ENCODE assay signal across 8 mouse cellular contexts in the genomic region with DNA sequence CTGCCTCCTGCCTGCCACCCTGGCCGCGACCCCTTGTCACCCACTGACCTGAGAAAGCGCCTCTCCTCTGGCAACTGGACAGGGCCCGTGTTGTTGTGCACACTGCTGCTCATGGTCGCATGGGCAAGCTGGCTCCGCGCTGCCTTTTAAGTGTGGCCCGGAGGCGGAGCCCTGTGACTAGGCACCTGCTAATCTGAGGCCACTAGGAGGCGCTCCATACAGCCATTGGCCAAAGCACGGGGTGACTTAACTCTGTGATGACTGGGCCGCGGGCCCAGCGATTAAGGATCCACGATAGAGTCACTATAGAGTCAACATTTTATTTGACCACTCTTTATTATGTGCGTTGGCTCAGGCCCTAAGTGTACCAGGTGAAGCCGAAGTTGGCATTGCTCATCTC. TPM values are rescaled to one million over a fixed set of nuclear protein-coding genes. Genes with fewer than 3 reads are reported as not detected.
DNase-seq lines count a peak whose midpoint lies in the region; ATAC-seq and TF ChIP-seq lines count a peak whose summit lies in the region.

No protein-coding gene starts in this region.

- no peak for ATAC-seq in midbrain, embryonic 16.5 days
- ATAC-seq in limb, embryonic 11.5 days (ENCODE audit: insufficient number of reproducible peaks, low FRiP score, low TSS enrichment, low read depth) = no peak
- ATAC-seq in midbrain, postnatal 0 days (ENCODE audit: low FRiP score) = peak; percentile 39; the same call in 1 of the 2 replicates
- no peak for ATAC-seq in activated CD4-positive, CD25-positive, alpha-beta regulatory T cell, adult 4 months

- peaks cover 43% of the 10 kb centered on the region for H3K27me3 ChIP-seq in midbrain, embryonic 10.5 days (ENCODE audit: low read depth, poor library complexity, severe bottlenecking)
- H3K27me3 ChIP-seq in midbrain, embryonic 16.5 days (ENCODE audit: control insufficient read depth, insufficient read depth, low read depth, low read length) = peaks cover 16% of the 10 kb centered on the region
- H3K27me3 ChIP-seq in limb, embryonic 11.5 days (ENCODE audit: control insufficient read depth, insufficient read depth, low read length) = peaks cover 20% of the 10 kb centered on the region
- H3K27me3 ChIP-seq in midbrain, postnatal 0 days (ENCODE audit: insufficient read depth, low read length) = peaks cover 14% of the 10 kb centered on the region

- WGBS in midbrain, embryonic 10.5 days = 26% methylated on average over 17 of the region's 17 CpGs
- 27% methylated on average over 17 of the region's 17 CpGs for WGBS in midbrain, embryonic 16.5 days
- WGBS in limb, embryonic 11.5 days = 46% methylated on average over 17 of the region's 17 CpGs
- WGBS in midbrain, postnatal 0 days = 25% methylated on average over 17 of the region's 17 CpGs

- no peak overlapping the region for H3K4me2 ChIP-seq in midbrain, embryonic 16.5 days (ENCODE audit: low read length)
- no peak overlapping the region for H3K4me2 ChIP-seq in limb, embryonic 11.5 days (ENCODE audit: low read depth, severe bottlenecking)
- H3K4me2 ChIP-seq in midbrain, postnatal 0 days (ENCODE audit: low read depth, low read length, poor library complexity, severe bottlenecking) = no peak overlapping the region

- H3K9me3 ChIP-seq in midbrain, embryonic 10.5 days (replicated peaks) = no peaks in the 10 kb centered on the region
- H3K9me3 ChIP-seq in midbrain, embryonic 16.5 days (replicated peaks; ENCODE audit: control insufficient read depth, low read length, poor library complexity, severe bottlenecking) = no peaks in the 10 kb centered on the region
- no peaks in the 10 kb centered on the region for H3K9me3 ChIP-seq in limb, embryonic 11.5 days (ENCODE audit: control insufficient read depth, low read length)
- no peaks in the 10 kb centered on the region for H3K9me3 ChIP-seq in midbrain, postnatal 0 days (ENCODE audit: low read length)

- peak; percentile 72 for TF ChIP-seq CTCF in midbrain, postnatal 0 days (IDR thresholded peaks at IDR 0.05)

- no peak overlapping the region for H3K27ac ChIP-seq in midbrain, embryonic 10.5 days (replicated peaks)
- no peak overlapping the region for H3K27ac ChIP-seq in midbrain, embryonic 16.5 days (ENCODE audit: low read length)
- no peak overlapping the region for H3K27ac ChIP-seq in limb, embryonic 11.5 days (replicated peaks; ENCODE audit: low read depth, low read length)
- no peak overlapping the region for H3K27ac ChIP-seq in midbrain, postnatal 0 days (ENCODE audit: low read depth, low read length)

- no peak overlapping the region for H3K4me3 ChIP-seq in midbrain, embryonic 10.5 days
- no peak overlapping the region for H3K4me3 ChIP-seq in midbrain, embryonic 16.5 days (ENCODE audit: low read depth, low read length)
- H3K4me3 ChIP-seq in limb, embryonic 11.5 days (ENCODE audit: low read depth, low read length) = no peak overlapping the region
- no peak overlapping the region for H3K4me3 ChIP-seq in midbrain, postnatal 0 days (ENCODE audit: low read depth, low read length)

- peak; percentile 74 for DNase-seq in midbrain, embryonic 10.5 days (ENCODE audit: low spot score)
- DNase-seq in R1 (ENCODE audit: low read depth, low spot score) = peak; percentile 92
- peak; percentile 42 for DNase-seq in cerebellum, adult 8-10 months
- DNase-seq in forelimb bud, embryonic 11.5 days (ENCODE audit: low read depth, low spot score) = peak; percentile 62
- peak; percentile 72 for DNase-seq in limb, embryonic 11.5 days (ENCODE audit: low spot score)
- DNase-seq in midbrain, postnatal 0 days (ENCODE audit: low spot score) = peak; percentile 77

- H3K4me1 ChIP-seq in midbrain, embryonic 10.5 days = peaks cover 85% of the 10 kb centered on the region
- H3K4me1 ChIP-seq in midbrain, embryonic 16.5 days (ENCODE audit: control insufficient read depth, insufficient read depth, low read length) = peaks cover 11% of the 10 kb centered on the region
- H3K4me1 ChIP-seq in limb, embryonic 11.5 days (ENCODE audit: control insufficient read depth, insufficient read depth, low read length) = no peaks in the 10 kb centered on the region
- 0 out of 2 replicates have a peak, but pooled peaks cover 2% of the 10 kb centered on the region for H3K4me1 ChIP-seq in midbrain, postnatal 0 days (ENCODE audit: insufficient read depth, low read length)

- no peak overlapping the region for H3K9ac ChIP-seq in midbrain, embryonic 16.5 days (ENCODE audit: low read depth, low read length)
- no peak overlapping the region for H3K9ac ChIP-seq in limb, embryonic 11.5 days (ENCODE audit: low read length)
- no peak overlapping the region for H3K9ac ChIP-seq in midbrain, postnatal 0 days (replicated peaks; ENCODE audit: low read length, poor library complexity, severe bottlenecking)

- H3K36me3 ChIP-seq in midbrain, embryonic 10.5 days = peaks cover 66% of the 10 kb centered on the region
- peaks cover 8% of the 10 kb centered on the region for H3K36me3 ChIP-seq in midbrain, embryonic 16.5 days (ENCODE audit: control insufficient read depth, insufficient read depth, low read length)
- peaks cover 6% of the 10 kb centered on the region for H3K36me3 ChIP-seq in limb, embryonic 11.5 days (ENCODE audit: control insufficient read depth, insufficient read depth, low read length)
- 0 out of 2 replicates have a peak, but pooled peaks cover 2% of the 10 kb centered on the region for H3K36me3 ChIP-seq in midbrain, postnatal 0 days (ENCODE audit: insufficient read depth, low read length)

RNA-seq across cellular contexts. Expression of a gene that starts 6.4 kb away (rescaled TPM):
- 0.47 TPM in 2 replicates for polyA plus RNA-seq in midbrain, embryonic 10.5 days (2016; fragmentation: Nextera tagmentation; extraction: Ambion mirVana)
- polyA plus RNA-seq in midbrain, embryonic 16.5 days (2015; fragmentation: Nextera tagmentation; extraction: Ambion mirVana) = 6.3 and 6.6 TPM in 2 replicates
- polyA plus RNA-seq in limb, embryonic 11.5 days (2014; fragmentation: Nextera tagmentation; extraction: Ambion mirVana) = 0.28 and 0.35 TPM in 2 replicates
- 12.0 and 14.9 TPM in 2 replicates for total RNA-seq in midbrain, postnatal 0 days (2014; rRNA removed)
- polyA plus RNA-seq in midbrain, postnatal 0 days (2015; fragmentation: Nextera tagmentation; extraction: Ambion mirVana) = 7.5 and 8.0 TPM in 2 replicates
- not detected for polyA plus RNA-seq in activated CD4-positive, CD25-positive, alpha-beta regulatory T cell, adult 4 months (2017; shearing (Covaris generic))

RNA-seq across cellular contexts. Expression of a gene that starts 8.1 kb away (rescaled TPM):
- polyA plus RNA-seq in midbrain, embryonic 10.5 days (2016; fragmentation: Nextera tagmentation; extraction: Ambion mirVana) = 5.2 and 5.4 TPM in 2 replicates
- 3.0 and 3.5 TPM in 2 replicates for polyA plus RNA-seq in midbrain, embryonic 16.5 days (2015; fragmentation: Nextera tagmentation; extraction: Ambion mirVana)
- polyA plus RNA-seq in limb, embryonic 11.5 days (2014; fragmentation: Nextera tagmentation; extraction: Ambion mirVana) = 4.4 and 4.9 TPM in 2 replicates
- total RNA-seq in midbrain, postnatal 0 days (2014; rRNA removed) = not detected in 2 replicates
- 4.4 and 4.6 TPM in 2 replicates for polyA plus RNA-seq in midbrain, postnatal 0 days (2015; fragmentation: Nextera tagmentation; extraction: Ambion mirVana)
- not detected for polyA plus RNA-seq in activated CD4-positive, CD25-positive, alpha-beta regulatory T cell, adult 4 months (2017; shearing (Covaris generic))

RNA-seq across cellular contexts. Expression of a gene that starts 8.5 kb away (rescaled TPM):
- 173 and 174 TPM in 2 replicates for polyA plus RNA-seq in midbrain, embryonic 10.5 days (2016; fragmentation: Nextera tagmentation; extraction: Ambion mirVana)
- 172 TPM in 2 replicates for polyA plus RNA-seq in midbrain, embryonic 16.5 days (2015; fragmentation: Nextera tagmentation; extraction: Ambion mirVana)
- 164 and 168 TPM in 2 replicates for polyA plus RNA-seq in limb, embryonic 11.5 days (2014; fragmentation: Nextera tagmentation; extraction: Ambion mirVana)
- 55.6 and 86.8 TPM in 2 replicates for total RNA-seq in midbrain, postnatal 0 days (2014; rRNA removed)
- 239 and 243 TPM in 2 replicates for polyA plus RNA-seq in midbrain, postnatal 0 days (2015; fragmentation: Nextera tagmentation; extraction: Ambion mirVana)
- polyA plus RNA-seq in activated CD4-positive, CD25-positive, alpha-beta regulatory T cell, adult 4 months (2017; shearing (Covaris generic)) = 100 to 1,000 TPM; 231 to 276 TPM

RNA-seq across cellular contexts. Expression of a gene that starts 8.6 kb away (rescaled TPM):
- 4.2 and 5.9 TPM in 2 replicates for polyA plus RNA-seq in midbrain, embryonic 10.5 days (2016; fragmentation: Nextera tagmentation; extraction: Ambion mirVana)
- polyA plus RNA-seq in midbrain, embryonic 16.5 days (2015; fragmentation: Nextera tagmentation; extraction: Ambion mirVana) = 12.0 and 12.3 TPM in 2 replicates
- 2.5 and 4.3 TPM in 2 replicates for polyA plus RNA-seq in limb, embryonic 11.5 days (2014; fragmentation: Nextera tagmentation; extraction: Ambion mirVana)
- 7.6 and 8.0 TPM in 2 replicates for total RNA-seq in midbrain, postnatal 0 days (2014; rRNA removed)
- 13.4 and 15.4 TPM in 2 replicates for polyA plus RNA-seq in midbrain, postnatal 0 days (2015; fragmentation: Nextera tagmentation; extraction: Ambion mirVana)
- under 1 TPM in 1 of 2 experiments, not detected in 1; 0.82 TPM for polyA plus RNA-seq in activated CD4-positive, CD25-positive, alpha-beta regulatory T cell, adult 4 months (2017; shearing (Covaris generic))

Comparison
In these comparisons a context has a peak if more than half of its experiments do, and no peak if none do; other contexts are left out.
1. DNase-seq: peak in every context shown above with its lines; median percentile 92 in R1; 77 in midbrain, postnatal 0 days; 74 in midbrain, embryonic 10.5 days; 72 in limb, embryonic 11.5 days; 62 in forelimb bud, embryonic 11.5 days; 42 in cerebellum, adult 8-10 months.